Mouse (Mus musculus): ENCODE measurements around the gene Prkn.
A peak's percentile ranks its signal among the peaks of the same experiment; 100 is the strongest.

DNA sequence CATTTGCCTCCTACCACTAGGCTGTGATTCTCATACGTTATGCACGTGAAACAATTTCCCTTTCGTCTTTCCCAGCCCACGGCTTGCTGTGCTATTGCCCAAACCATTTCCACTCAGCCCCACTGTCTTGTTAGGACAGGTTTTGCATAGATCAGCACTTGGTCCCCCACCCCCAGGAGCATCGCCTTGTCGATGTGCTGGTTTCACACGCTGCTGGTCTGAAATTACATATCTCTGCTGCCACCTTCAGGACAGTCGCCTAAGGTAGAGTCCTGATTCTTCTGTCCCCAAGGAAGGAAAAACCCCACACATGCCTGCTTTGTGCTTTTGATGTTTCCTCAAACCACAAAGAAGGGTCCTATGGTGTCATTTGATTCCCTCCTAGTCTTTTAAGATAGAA lies 1153.1 kb downstream of the Prkn start:
- TF ChIP-seq POLR2A (IDR thresholded peaks at IDR 0.05; ENCODE audit: low read depth, low read length): no peak
- TF ChIP-seq CTCF (IDR thresholded peaks at IDR 0.05; ENCODE audit: extremely low read depth, insufficient read length, insufficient replicate concordance, low read depth, low read length): peak; percentile 46; the same call in 1 of the 2 replicates

Data from small intestine, adult 2 months (tissue).